Mouse (Mus musculus): ENCODE measurements around the gene Rnaset2a. TPM values are rescaled to one million over a fixed set of nuclear protein-coding genes. Genes with fewer than 3 reads are reported as not detected.
"Not testable (repeated sequence)": the region's sequence is repeated elsewhere in the genome, so short reads cannot be mapped to it uniquely, and the experiment has no call there.

Gene Rnaset2a
- polyA plus RNA-seq, 1 experiment from 2014 or later: 35.2 TPM

DNA sequence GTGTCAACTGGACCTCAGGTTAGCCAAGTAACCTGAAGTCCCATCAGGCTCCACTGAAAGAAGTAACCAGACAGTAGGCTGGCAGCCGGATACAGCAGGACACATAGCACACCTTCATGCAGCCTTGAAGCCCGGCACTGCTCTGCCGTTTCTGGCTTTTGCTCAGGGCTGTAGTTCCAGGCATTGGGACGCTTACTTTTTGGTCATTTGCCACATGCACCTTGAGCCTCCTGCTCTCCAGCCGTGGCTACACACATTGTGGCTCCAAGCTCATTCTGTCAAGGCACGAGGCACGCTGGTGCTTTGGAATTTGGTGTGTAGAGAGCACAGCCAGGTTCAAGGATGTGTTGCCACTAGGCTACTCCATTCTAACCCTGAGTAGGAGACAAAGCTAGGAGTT, 7.1 kb upstream of the Rnaset2a start:
- not testable (repeated sequence) for H3K27ac ChIP-seq (ENCODE audit: low read depth); H3K27me3 ChIP-seq (replicated peaks; ENCODE audit: control insufficient read depth, insufficient read depth, low read length); H3K4me3 ChIP-seq (ENCODE audit: low read depth, low read length); H3K36me3 ChIP-seq (ENCODE audit: control insufficient read depth, insufficient read depth, low read length); ATAC-seq (replicated peaks; ENCODE audit: low FRiP score, low TSS enrichment, low read depth); DNase-seq (ENCODE audit: low spot score); H3K4me1 ChIP-seq (replicated peaks; ENCODE audit: control insufficient read depth, insufficient read depth, low read length); H3K4me2 ChIP-seq (ENCODE audit: low read length); H3K9ac ChIP-seq (ENCODE audit: low read length); H3K9me3 ChIP-seq (ENCODE audit: control insufficient read depth, low read length)
- 73% methylated on average over 7 of the region's 7 CpGs for WGBS

GRCm38 (mm10) chr17:8146931-8147330, 966 bp downstream of the Rnaset2a start:
- H3K27ac ChIP-seq (ENCODE audit: low read depth); H3K4me1 ChIP-seq (replicated peaks; ENCODE audit: control insufficient read depth, insufficient read depth, low read length); ATAC-seq (replicated peaks; ENCODE audit: low FRiP score, low TSS enrichment, low read depth); H3K36me3 ChIP-seq (ENCODE audit: control insufficient read depth, insufficient read depth, low read length); H3K9me3 ChIP-seq (ENCODE audit: control insufficient read depth, low read length); H3K27me3 ChIP-seq (replicated peaks; ENCODE audit: control insufficient read depth, insufficient read depth, low read length); DNase-seq (ENCODE audit: low spot score): not testable (repeated sequence)
- peak overlapping the region; percentile 47 for H3K4me3 ChIP-seq (ENCODE audit: low read depth, low read length)
- peak overlapping the region; percentile 45 for H3K4me2 ChIP-seq (ENCODE audit: low read length)
- 12% methylated on average over 4 of the region's 5 CpGs for WGBS
- H3K9ac ChIP-seq (ENCODE audit: low read length): peak overlapping the region; percentile 44

- H3K9me3 ChIP-seq (ENCODE audit: control insufficient read depth, low read length); H3K4me3 ChIP-seq (ENCODE audit: low read depth, low read length); H3K9ac ChIP-seq (ENCODE audit: low read length); DNase-seq (ENCODE audit: low spot score); H3K4me2 ChIP-seq (ENCODE audit: low read length); H3K27me3 ChIP-seq (replicated peaks; ENCODE audit: control insufficient read depth, insufficient read depth, low read length); ATAC-seq (replicated peaks; ENCODE audit: low FRiP score, low TSS enrichment, low read depth); H3K27ac ChIP-seq (ENCODE audit: low read depth); H3K4me1 ChIP-seq (replicated peaks; ENCODE audit: control insufficient read depth, insufficient read depth, low read length); H3K36me3 ChIP-seq (ENCODE audit: control insufficient read depth, insufficient read depth, low read length): not testable (repeated sequence)
- WGBS: 49% methylated on average over 12 of the region's 14 CpGs
Observed at GRCm38 (mm10) chr17:8143802-8144673, 3.9 kb downstream of the Rnaset2a start.

DNA sequence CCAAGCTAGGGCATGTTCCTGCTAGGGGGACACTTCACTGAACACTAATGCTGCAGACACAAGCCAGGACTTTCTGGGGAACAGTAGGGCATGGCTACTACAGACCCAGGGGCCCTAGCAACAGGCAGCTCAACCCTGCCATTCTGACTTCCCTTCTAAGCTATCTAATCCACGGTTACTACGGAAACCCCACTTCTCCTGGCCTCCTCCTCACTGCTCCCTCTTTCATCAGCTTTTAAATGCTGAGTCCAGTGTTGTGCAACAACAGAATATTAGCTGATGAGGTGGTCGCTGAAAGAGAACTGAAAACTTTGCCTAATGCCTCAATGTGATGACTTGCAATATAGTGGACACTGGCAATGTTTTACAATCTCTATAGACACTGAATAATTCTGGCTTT, 7.7 kb downstream of the Rnaset2a start:
- H3K9me3 ChIP-seq (ENCODE audit: control insufficient read depth, low read length); ATAC-seq (replicated peaks; ENCODE audit: low FRiP score, low TSS enrichment, low read depth); H3K36me3 ChIP-seq (ENCODE audit: control insufficient read depth, insufficient read depth, low read length); DNase-seq (ENCODE audit: low spot score); H3K4me1 ChIP-seq (replicated peaks; ENCODE audit: control insufficient read depth, insufficient read depth, low read length); H3K4me3 ChIP-seq (ENCODE audit: low read depth, low read length); H3K27me3 ChIP-seq (replicated peaks; ENCODE audit: control insufficient read depth, insufficient read depth, low read length); H3K4me2 ChIP-seq (ENCODE audit: low read length); H3K27ac ChIP-seq (ENCODE audit: low read depth); H3K9ac ChIP-seq (ENCODE audit: low read length): not testable (repeated sequence)
- 91% methylated on average over 3 of the region's 3 CpGs for WGBS

DNA sequence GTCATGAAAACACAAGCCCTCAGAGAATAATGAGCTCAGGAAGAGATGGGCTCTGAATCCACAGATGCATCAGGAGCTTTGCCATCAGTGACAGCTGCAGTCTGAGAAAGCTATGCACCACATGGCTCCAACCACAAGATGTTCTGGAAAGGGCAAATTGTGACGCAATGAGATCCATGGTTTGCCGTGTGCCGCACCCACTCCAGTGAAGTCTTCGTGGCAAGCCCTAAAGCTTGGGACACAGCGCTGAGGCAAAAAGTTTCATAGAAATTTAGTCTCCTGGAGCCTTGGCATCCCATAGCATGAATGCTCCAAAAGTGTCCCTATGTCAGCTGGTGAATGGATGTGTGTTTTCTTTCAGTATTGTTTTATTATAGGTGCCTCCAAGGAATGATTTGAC, 9.8 kb downstream of the Rnaset2a start:
- H3K36me3 ChIP-seq (ENCODE audit: control insufficient read depth, insufficient read depth, low read length); H3K27ac ChIP-seq (ENCODE audit: low read depth): not testable (repeated sequence)
- whole genome bisulfite sequencing: 95% methylated on average over 5 of the region's 5 CpGs

DNA sequence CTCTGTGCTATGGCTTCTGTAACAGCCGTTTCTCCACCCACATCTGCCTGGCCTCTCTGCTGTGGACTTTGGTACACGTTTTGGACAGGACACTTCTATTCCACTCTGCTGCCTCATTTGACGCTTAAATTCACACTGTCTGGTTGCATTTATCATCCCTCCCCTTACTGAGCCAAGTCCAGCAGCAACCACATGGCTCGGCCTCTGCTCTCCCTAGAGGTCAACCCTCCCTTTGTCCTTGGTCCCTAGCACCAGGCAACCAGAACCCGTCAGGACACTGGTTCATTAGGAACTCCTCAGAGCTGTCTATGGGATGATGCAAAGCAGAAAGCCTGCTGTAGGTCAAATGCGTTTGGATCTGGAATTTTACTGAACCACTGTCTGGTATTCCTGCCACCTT, 17.0 kb downstream of the Rnaset2a start:
- H3K9ac ChIP-seq (ENCODE audit: low read length); H3K4me1 ChIP-seq (replicated peaks; ENCODE audit: control insufficient read depth, insufficient read depth, low read length); H3K27me3 ChIP-seq (replicated peaks; ENCODE audit: control insufficient read depth, insufficient read depth, low read length); ATAC-seq (replicated peaks; ENCODE audit: low FRiP score, low TSS enrichment, low read depth); H3K36me3 ChIP-seq (ENCODE audit: control insufficient read depth, insufficient read depth, low read length); H3K4me2 ChIP-seq (ENCODE audit: low read length); H3K4me3 ChIP-seq (ENCODE audit: low read depth, low read length); H3K27ac ChIP-seq (ENCODE audit: low read depth); DNase-seq (ENCODE audit: low spot score); H3K9me3 ChIP-seq (ENCODE audit: control insufficient read depth, low read length): not testable (repeated sequence)
- no CpG with 5 or more reads among the region's 6 CpGs for WGBS

More for the DNA sequence above, 9.8 kb downstream of the Rnaset2a start:
- H3K4me2 ChIP-seq (ENCODE audit: low read length); H3K4me1 ChIP-seq (replicated peaks; ENCODE audit: control insufficient read depth, insufficient read depth, low read length); H3K27me3 ChIP-seq (replicated peaks; ENCODE audit: control insufficient read depth, insufficient read depth, low read length); H3K9ac ChIP-seq (ENCODE audit: low read length); H3K9me3 ChIP-seq (ENCODE audit: control insufficient read depth, low read length); ATAC-seq (replicated peaks; ENCODE audit: low FRiP score, low TSS enrichment, low read depth); H3K4me3 ChIP-seq (ENCODE audit: low read depth, low read length); DNase-seq (ENCODE audit: low spot score): not testable (repeated sequence)

GRCm38 (mm10) chr17:8129578-8129977, 18.3 kb downstream of the Rnaset2a start:
- H3K4me3 ChIP-seq (ENCODE audit: low read depth, low read length); DNase-seq (ENCODE audit: low spot score); ATAC-seq (replicated peaks; ENCODE audit: low FRiP score, low TSS enrichment, low read depth); H3K36me3 ChIP-seq (ENCODE audit: control insufficient read depth, insufficient read depth, low read length); H3K9ac ChIP-seq (ENCODE audit: low read length); H3K27ac ChIP-seq (ENCODE audit: low read depth); H3K9me3 ChIP-seq (ENCODE audit: control insufficient read depth, low read length); H3K4me1 ChIP-seq (replicated peaks; ENCODE audit: control insufficient read depth, insufficient read depth, low read length); H3K4me2 ChIP-seq (ENCODE audit: low read length); H3K27me3 ChIP-seq (replicated peaks; ENCODE audit: control insufficient read depth, insufficient read depth, low read length): not testable (repeated sequence)
- 75% methylated on average over 9 of the region's 9 CpGs for WGBS

DNA sequence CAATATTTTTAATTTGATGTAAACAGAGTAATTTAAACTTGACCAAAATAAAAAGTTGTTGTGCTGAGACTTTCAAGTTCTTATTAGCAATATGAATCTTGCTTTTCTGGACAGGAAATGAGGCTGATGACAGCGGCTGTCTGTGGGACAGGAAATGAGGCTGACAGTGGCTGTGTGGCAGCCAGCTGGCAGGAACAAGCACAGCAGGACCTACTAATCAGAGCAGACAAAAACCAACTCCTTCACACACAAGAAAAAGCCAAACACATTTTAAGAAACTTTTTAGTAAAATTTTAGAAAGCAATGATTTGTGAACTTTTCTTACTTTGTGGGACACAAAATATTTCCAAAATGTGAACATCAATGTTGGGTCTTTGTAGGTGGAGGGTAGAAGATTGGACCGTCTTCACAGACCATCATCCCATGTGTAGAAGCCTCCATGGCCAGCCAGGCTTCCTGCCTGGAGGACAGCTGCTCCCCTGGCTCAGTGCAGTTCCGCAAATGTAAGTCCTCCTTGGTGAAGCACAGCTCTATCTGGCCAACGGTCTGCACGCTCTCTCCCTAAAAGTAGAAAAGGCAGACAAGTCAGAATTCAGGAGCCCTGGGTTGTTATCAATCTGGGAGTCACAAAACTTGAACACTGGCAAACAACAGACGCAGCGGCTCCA, 19.4 kb downstream of the Rnaset2a start:
- H3K27ac ChIP-seq (ENCODE audit: low read depth); ATAC-seq (replicated peaks; ENCODE audit: low FRiP score, low TSS enrichment, low read depth); H3K9me3 ChIP-seq (ENCODE audit: control insufficient read depth, low read length); H3K27me3 ChIP-seq (replicated peaks; ENCODE audit: control insufficient read depth, insufficient read depth, low read length); H3K4me2 ChIP-seq (ENCODE audit: low read length); H3K4me1 ChIP-seq (replicated peaks; ENCODE audit: control insufficient read depth, insufficient read depth, low read length); H3K9ac ChIP-seq (ENCODE audit: low read length); H3K4me3 ChIP-seq (ENCODE audit: low read depth, low read length); DNase-seq (ENCODE audit: low spot score); H3K36me3 ChIP-seq (ENCODE audit: control insufficient read depth, insufficient read depth, low read length): not testable (repeated sequence)
- no CpG with 5 or more reads among the region's 7 CpGs for WGBS
